Mouse (Mus musculus): ENCODE data around the gene Tnrc6b. TPM values are rescaled to one million over a fixed set of nuclear protein-coding genes. Genes with fewer than 3 reads are reported as not detected.

Tnrc6b gene
- total and polyA plus RNA-seq, 3 experiments, result 7.8 to 13.9 (median 8.0) TPM

DNA sequence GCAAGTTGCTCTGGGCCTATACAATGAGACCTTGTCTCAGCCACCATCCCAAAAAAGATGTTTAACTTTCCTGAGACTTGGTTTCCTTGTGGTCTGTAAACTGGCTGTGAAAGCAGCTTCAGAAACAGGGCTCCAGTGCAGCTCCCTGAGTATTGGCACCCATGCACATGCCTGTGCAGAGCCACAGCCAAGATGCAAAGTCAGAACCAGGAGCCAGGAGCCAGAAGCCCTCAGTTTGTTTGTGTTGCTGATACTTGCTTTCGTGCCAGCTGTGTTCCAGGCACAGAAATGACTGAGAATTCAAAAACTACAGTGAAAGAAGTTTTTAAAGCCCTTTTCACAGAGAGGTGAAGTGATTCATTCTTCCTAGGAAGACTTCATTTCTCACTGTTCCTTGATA is 6.3 kb downstream of the Tnrc6b start:
- Histone ChIP-seq H3K4me3 (ENCODE audit: control insufficient read depth in 1 of 2, insufficient read depth in 1 of 2, low read depth in 2 of 2, low read length in 2 of 2) (no peak overlapping the region), H3K9me3 (replicated peaks; ENCODE audit: insufficient read depth, low read length) (no peaks in the 10 kb centered on the region), H3K27ac (ENCODE audit: control insufficient read depth, low read depth, low read length) (no peak overlapping the region), H3K27me3 (ENCODE audit: control insufficient read depth in 1 of 2, insufficient read depth in 2 of 2, low read length in 2 of 2) (no peaks in the 10 kb centered on the region), H3K9ac (ENCODE audit: control insufficient read depth, low read depth, low read length, poor library complexity, severe bottlenecking) (no peak overlapping the region), H3K4me1 (ENCODE audit: control insufficient read depth in 1 of 2, insufficient read depth in 2 of 2, low read length in 2 of 2) (no peaks in the 10 kb centered on the region), H3K79me2 (ENCODE audit: control insufficient read depth, insufficient read depth, low read length, poor library complexity) (no peaks in the 10 kb centered on the region), H3K36me3 (ENCODE audit: control insufficient read depth in 1 of 2, insufficient read depth in 2 of 2, low read length in 2 of 2) (no peaks in the 10 kb centered on the region)
- TF ChIP-seq CTCF (IDR thresholded peaks at IDR 0.05 in 2 of 3, conservative IDR thresholded peaks at IDR 0.05 in 1 of 3; ENCODE audit: control insufficient read depth in 1 of 3, insufficient read depth in 1 of 3, low read depth in 2 of 3, low read length in 3 of 3, poor library complexity in 1 of 3, severe bottlenecking in 1 of 3), result no peak
- TF ChIP-seq ELF1 (IDR thresholded peaks at IDR 0.05; ENCODE audit: low read depth, low read length), result no peak
- TF ChIP-seq ZKSCAN1 (IDR thresholded peaks at IDR 0.05; ENCODE audit: low read depth, low read length), result no peak
- TF ChIP-seq SIN3A (IDR thresholded peaks at IDR 0.05; ENCODE audit: low read length), result no peak
- no peak for TF ChIP-seq TAL1 (IDR thresholded peaks at IDR 0.05; ENCODE audit: low read length)
- DNase-seq (ENCODE audit: low read depth, low spot score), result no peak

DNA sequence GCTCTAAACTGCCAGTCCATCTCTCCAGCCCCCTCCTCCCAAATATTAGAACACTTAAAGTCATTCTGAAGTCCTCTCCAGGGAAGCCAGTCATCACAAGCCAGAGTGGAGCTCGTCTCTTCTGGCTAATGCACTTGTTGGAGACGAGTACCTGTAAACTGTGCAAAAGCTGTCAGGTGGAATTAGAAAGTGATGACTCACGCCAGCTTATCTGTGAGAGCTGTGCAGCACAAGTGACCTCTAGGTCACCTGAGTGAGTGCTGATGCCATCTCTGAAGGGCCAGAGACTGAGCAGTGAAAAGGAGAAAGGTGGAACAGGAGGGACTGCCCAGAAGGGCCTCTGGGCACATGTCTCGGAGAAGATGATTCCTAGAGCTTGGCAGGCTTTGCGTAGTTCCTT is 9.1 kb downstream of the Tnrc6b start:
- Histone ChIP-seq H3K4me3 (ENCODE audit: control insufficient read depth in 1 of 2, insufficient read depth in 1 of 2, low read depth in 2 of 2, low read length in 2 of 2) (no peak overlapping the region), H3K9me3 (replicated peaks; ENCODE audit: insufficient read depth, low read length) (no peaks in the 10 kb centered on the region), H3K36me3 (ENCODE audit: control insufficient read depth in 1 of 2, insufficient read depth in 2 of 2, low read length in 2 of 2) (no peaks in the 10 kb centered on the region), H3K9ac (ENCODE audit: control insufficient read depth, low read depth, low read length, poor library complexity, severe bottlenecking) (no peak overlapping the region), H3K79me2 (ENCODE audit: control insufficient read depth, insufficient read depth, low read length, poor library complexity) (no peaks in the 10 kb centered on the region), H3K27ac (ENCODE audit: control insufficient read depth, low read depth, low read length) (no peak overlapping the region), H3K27me3 (ENCODE audit: control insufficient read depth in 1 of 2, insufficient read depth in 2 of 2, low read length in 2 of 2) (no peaks in the 10 kb centered on the region), H3K4me1 (ENCODE audit: control insufficient read depth in 1 of 2, insufficient read depth in 2 of 2, low read length in 2 of 2) (no peaks in the 10 kb centered on the region)
- no peak for DNase-seq (ENCODE audit: low read depth, low spot score)
- TF ChIP-seq BHLHE40 (IDR thresholded peaks at IDR 0.05; ENCODE audit: borderline replicate concordance, low read depth, low read length) (no peak), CTCF (IDR thresholded peaks at IDR 0.05 in 2 of 3, conservative IDR thresholded peaks at IDR 0.05 in 1 of 3; ENCODE audit: control insufficient read depth in 1 of 3, insufficient read depth in 1 of 3, low read depth in 2 of 3, low read length in 3 of 3, poor library complexity in 1 of 3, severe bottlenecking in 1 of 3) (no peak), SMC3 (IDR thresholded peaks at IDR 0.05; ENCODE audit: low read depth, low read length) (no peak), JUND (IDR thresholded peaks at IDR 0.05; ENCODE audit: low read depth, low read length) (no peak), ELF1 (IDR thresholded peaks at IDR 0.05; ENCODE audit: low read depth, low read length) (no peak), MYC (IDR thresholded peaks at IDR 0.05; ENCODE audit: low read depth, low read length) (no peak), SIN3A (IDR thresholded peaks at IDR 0.05; ENCODE audit: low read length) (no peak), MEF2A (IDR thresholded peaks at IDR 0.05; ENCODE audit: extremely low read depth, insufficient replicate concordance, low read depth, low read length, poor library complexity, severe bottlenecking) (no peak), MAX (IDR thresholded peaks at IDR 0.05; ENCODE audit: low read length) (no peak), ETS1 (IDR thresholded peaks at IDR 0.05; ENCODE audit: low read depth, low read length) (no peak), POLR2AphosphoS5 (IDR thresholded peaks at IDR 0.05; ENCODE audit: borderline replicate concordance, low read depth, low read length) (no peak), CHD2 (IDR thresholded peaks at IDR 0.05; ENCODE audit: low read length) (no peak), TCF12 (IDR thresholded peaks at IDR 0.05; ENCODE audit: low read depth, low read length) (no peak), HCFC1 (IDR thresholded peaks at IDR 0.05; ENCODE audit: low read depth, low read length) (no peak), ZKSCAN1 (IDR thresholded peaks at IDR 0.05; ENCODE audit: low read depth, low read length) (no peak)

Measured in MEL (cell line).